Mouse (Mus musculus): ENCODE measurements around the gene Crtap.

GRCm38 (mm10) chr9:114389371-114389904 lies 1.0 kb downstream of the Crtap start:
- TF ChIP-seq CTCF (IDR thresholded peaks at IDR 0.05; ENCODE audit: insufficient read depth, low read length) (peak; percentile 30; the same call in 1 of the 2 replicates), POLR2A (IDR thresholded peaks at IDR 0.05; ENCODE audit: borderline replicate concordance, extremely low read depth, low read depth, low read length) (no peak)

Measured in lung, adult 2 months (tissue).